In genomic region chr4:88020421-88020820, GRCm38 (mm10) we compare ENCODE assay signal across 20 mouse cellular contexts. TPM values are rescaled to one million over a fixed set of nuclear protein-coding genes. Genes with fewer than 3 reads are reported as not detected.
DNase-seq lines count a peak whose midpoint lies in the region; ATAC-seq and TF ChIP-seq lines count a peak whose summit lies in the region.
"Had no signal": no experiment of that assay in that cellular context is flagged by ENCODE, and none has a peak within 500 bp of the region (broad histone marks: within the 10 kb centered on the region; RNA-seq: fewer than 3 reads in every experiment).

No protein-coding gene starts in this region.

- no peak overlapping the region for H3K4me2 ChIP-seq in midbrain, embryonic 13.5 days (replicated peaks)
- no peak overlapping the region for H3K4me2 ChIP-seq in midbrain, postnatal 0 days (ENCODE audit: low read depth, low read length, poor library complexity, severe bottlenecking)
- no peak overlapping the region for H3K4me2 ChIP-seq in hindbrain, embryonic 16.5 days (ENCODE audit: low read length)
- H3K4me2 ChIP-seq: embryonic facial prominence, embryonic 12.5 days; forebrain, embryonic 13.5 days; hindbrain, embryonic 14.5 days had no signal

- no peak for DNase-seq in midbrain, postnatal 0 days (ENCODE audit: low spot score)
- peak; percentile 10 to 20 for DNase-seq in B cell, adult 2 months
- peak; percentile 9 for DNase-seq in ES-CJ7 (ENCODE audit: low read depth, low spot score)
- DNase-seq in frontal cortex, postnatal 25 days (ENCODE audit: low spot score in 2 of 2), result no peak
- DNase-seq: adrenal gland, adult 8-10 months; cerebellum, adult 11 months; cerebellum, adult 8-10 months; cerebellum, postnatal 14 days; embryo, embryonic 11 days; gastrocnemius, postnatal 36 days; heart, adult 18-20 months; heart, postnatal 10 days had no signal

- H3K4me1 ChIP-seq in midbrain, embryonic 13.5 days (replicated peaks), result peaks cover 40% of the 10 kb centered on the region
- H3K4me1 ChIP-seq in midbrain, postnatal 0 days (ENCODE audit: insufficient read depth, low read length), result no peaks in the 10 kb centered on the region
- H3K4me1 ChIP-seq in hindbrain, embryonic 16.5 days (ENCODE audit: control insufficient read depth, insufficient read depth, low read depth, low read length), result peaks cover 12% of the 10 kb centered on the region

- 55% methylated on average over 5 of the region's 5 CpGs for WGBS in midbrain, embryonic 13.5 days
- WGBS in midbrain, postnatal 0 days, result 60% methylated on average over 5 of the region's 5 CpGs
- 68% methylated on average over 5 of the region's 5 CpGs for whole genome bisulfite sequencing in hindbrain, embryonic 16.5 days

- ATAC-seq in midbrain, embryonic 13.5 days, result peak; percentile 18; the same call in 1 of the 2 replicates
- ATAC-seq in midbrain, postnatal 0 days (ENCODE audit: low FRiP score), result no peak
- ATAC-seq in hindbrain, embryonic 16.5 days, result no peak
- ATAC-seq: forebrain, embryonic 13.5 days; intestine, embryonic 16.5 days had no signal

- no peak overlapping the region for H3K9ac ChIP-seq in midbrain, embryonic 13.5 days (replicated peaks)
- no peak overlapping the region for H3K9ac ChIP-seq in midbrain, postnatal 0 days (replicated peaks; ENCODE audit: low read length, poor library complexity, severe bottlenecking)
- H3K9ac ChIP-seq in hindbrain, embryonic 16.5 days (ENCODE audit: low read depth, low read length), result no peak overlapping the region
- H3K9ac ChIP-seq: embryonic facial prominence, embryonic 12.5 days; forebrain, embryonic 13.5 days; hindbrain, embryonic 14.5 days had no signal

- peaks cover 14% of the 10 kb centered on the region for H3K36me3 ChIP-seq in midbrain, embryonic 13.5 days
- H3K36me3 ChIP-seq in midbrain, postnatal 0 days (ENCODE audit: insufficient read depth, low read length), result no peaks in the 10 kb centered on the region
- no peaks in the 10 kb centered on the region for H3K36me3 ChIP-seq in hindbrain, embryonic 16.5 days (ENCODE audit: control insufficient read depth, insufficient read depth, low read length)

- H3K4me3 ChIP-seq in midbrain, embryonic 13.5 days (replicated peaks), result no peak overlapping the region
- no peak overlapping the region for H3K4me3 ChIP-seq in midbrain, postnatal 0 days (ENCODE audit: low read depth, low read length)
- no peak overlapping the region for H3K4me3 ChIP-seq in hindbrain, embryonic 16.5 days (ENCODE audit: low read length)
- H3K4me3 ChIP-seq: embryonic facial prominence, embryonic 12.5 days; forebrain, embryonic 13.5 days; heart, embryonic 10.5 days; hindbrain, embryonic 10.5 days had no signal

- H3K9me3 ChIP-seq in midbrain, embryonic 13.5 days, result no peaks in the 10 kb centered on the region
- no peaks in the 10 kb centered on the region for H3K9me3 ChIP-seq in midbrain, postnatal 0 days (ENCODE audit: low read length)
- no peaks in the 10 kb centered on the region for H3K9me3 ChIP-seq in hindbrain, embryonic 16.5 days (ENCODE audit: control insufficient read depth, low read length)
- H3K9me3 ChIP-seq: embryonic facial prominence, embryonic 12.5 days; forebrain, embryonic 13.5 days; heart, embryonic 10.5 days; hindbrain, embryonic 10.5 days had no signal

- H3K27ac ChIP-seq in midbrain, embryonic 13.5 days, result no peak overlapping the region
- H3K27ac ChIP-seq in midbrain, postnatal 0 days (ENCODE audit: low read depth, low read length), result no peak overlapping the region
- H3K27ac ChIP-seq in hindbrain, embryonic 16.5 days (ENCODE audit: low read depth, low read length), result no peak overlapping the region
- H3K27ac ChIP-seq: embryonic facial prominence, embryonic 12.5 days; forebrain, embryonic 13.5 days; heart, embryonic 10.5 days; hindbrain, embryonic 10.5 days; hindbrain, embryonic 14.5 days had no signal

- no peak for TF ChIP-seq CTCF in midbrain, postnatal 0 days (IDR thresholded peaks at IDR 0.05)

- H3K27me3 ChIP-seq in midbrain, embryonic 13.5 days, result no peaks in the 10 kb centered on the region
- no peaks in the 10 kb centered on the region for H3K27me3 ChIP-seq in midbrain, postnatal 0 days (ENCODE audit: insufficient read depth, low read length)
- no peaks in the 10 kb centered on the region for H3K27me3 ChIP-seq in hindbrain, embryonic 16.5 days (replicated peaks; ENCODE audit: control insufficient read depth, insufficient read depth, low read length)
- H3K27me3 ChIP-seq: embryonic facial prominence, embryonic 12.5 days; forebrain, embryonic 13.5 days had no signal

RNA-seq across cellular contexts. Expression of gene Mllt3, which starts 12.7 kb away (rescaled TPM):
- 115 and 119 TPM in 2 replicates for polyA plus RNA-seq in midbrain, embryonic 13.5 days (2015; fragmentation: Nextera tagmentation; extraction: Ambion mirVana)
- 24.8 and 29.2 TPM in 2 replicates for total RNA-seq in midbrain, postnatal 0 days (2014; rRNA removed)
- 46.9 and 57.8 TPM in 2 replicates for polyA plus RNA-seq in midbrain, postnatal 0 days (2015; fragmentation: Nextera tagmentation; extraction: Ambion mirVana)
- 59.0 and 73.4 TPM in 2 replicates for polyA plus RNA-seq in hindbrain, embryonic 16.5 days (2015; fragmentation: Nextera tagmentation; extraction: Ambion mirVana)

Comparison
In these comparisons a context has a peak if more than half of its experiments do, and no peak if none do; other contexts are left out.
1. DNase-seq: peak in B cell, adult 2 months (2 of 2) and ES-CJ7 (single experiment); none in midbrain, postnatal 0 days (single experiment) and frontal cortex, postnatal 25 days (0 of 2).